Mouse (Mus musculus) small intestine, adult 2 months (tissue): ENCODE results near the gene Rapgef2.

Experiments
- CTCF ChIP-seq: fragments of 200-500 bp; IDR thresholded peaks from 2 replicates; pipeline ENCODE4 v1.5.1; 2012; ENCODE audit warnings: low read depth, mild to moderate bottlenecking, control low read depth, inconsistent platforms, low read length, moderate library complexity, mixed read lengths; ENCODE audit not compliant: insufficient replicate concordance, insufficient read length; ENCODE audit errors: extremely low read depth
- POLR2A ChIP-seq: fragments of 200-500 bp; IDR thresholded peaks from 2 replicates; pipeline ENCODE4 v1.6.1; 2012; ENCODE audit warnings: low read depth, mild to moderate bottlenecking, control low read depth, inconsistent platforms, low read length, moderate library complexity

GRCm38 (mm10) chr3:79042973-79043372 lies 243.3 kb downstream of the Rapgef2 start:
- TF ChIP-seq CTCF (no peak), POLR2A (no peak)
